Comparison of ENCODE assay signal across 8 mouse cellular contexts in the genomic region with DNA sequence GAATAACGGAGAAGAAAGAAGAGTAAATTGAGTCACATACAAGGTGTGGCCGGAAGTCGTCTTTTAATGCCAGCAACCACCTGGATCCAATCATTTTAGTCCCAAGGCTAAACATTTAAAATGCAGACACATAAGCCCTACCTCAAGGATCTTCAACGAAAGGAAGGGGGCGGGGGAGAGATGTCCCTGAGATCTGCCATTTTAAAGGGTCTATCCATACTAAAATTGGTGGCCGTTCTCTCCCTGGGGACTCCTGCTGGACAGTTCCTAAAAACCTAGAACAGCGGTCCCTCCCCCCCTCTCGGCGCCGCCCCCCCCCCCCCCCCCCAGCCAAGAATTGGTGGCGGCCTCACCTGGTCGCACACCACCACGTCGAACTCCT. TPM values are rescaled to one million over a fixed set of nuclear protein-coding genes. Genes with fewer than 3 reads are reported as not detected.
DNase-seq lines count a peak whose midpoint lies in the region; ATAC-seq lines count a peak whose summit lies in the region.

No protein-coding gene starts in this region.

- ATAC-seq in heart, embryonic 13.5 days (ENCODE audit: extremely low read depth, insufficient number of reproducible peaks, low FRiP score, low TSS enrichment): no peak
- no peak for ATAC-seq in heart, embryonic 15.5 days (replicated peaks; ENCODE audit: insufficient number of reproducible peaks, insufficient read depth, low FRiP score, low read depth)
- ATAC-seq in liver, embryonic 16.5 days (ENCODE audit: low read depth): no peak
- no peak for ATAC-seq in stomach, embryonic 16.5 days (ENCODE audit: insufficient read depth, low FRiP score)

- H3K9me3 ChIP-seq in heart, embryonic 13.5 days: no peaks in the 10 kb centered on the region
- H3K9me3 ChIP-seq in heart, embryonic 15.5 days (replicated peaks): no peaks in the 10 kb centered on the region
- H3K9me3 ChIP-seq in liver, embryonic 16.5 days (replicated peaks; ENCODE audit: control insufficient read depth, low read length): no peaks in the 10 kb centered on the region
- H3K9me3 ChIP-seq in stomach, embryonic 16.5 days (replicated peaks; ENCODE audit: control insufficient read depth, low read length): peaks cover 12% of the 10 kb centered on the region; the same call in 1 of the 2 replicates

- intact Hi-C loops in heart, postnatal 25 days (cut with DNase I): loop anchor here (10.0 kb wide), 1 partner anchor 119 kb away; a partner anchor contains a TSS

- no peak for DNase-seq in heart, postnatal 25 days (ENCODE audit: low spot score)
- DNase-seq in adipocyte (ENCODE audit: low spot score): peak; percentile 7
- DNase-seq in cerebellum, adult 18-20 months: no peak
- no peak for DNase-seq in urinary bladder, postnatal 14 days (ENCODE audit: low spot score)

- peak overlapping the region; percentile 91 for H3K4me2 ChIP-seq in heart, embryonic 13.5 days
- H3K4me2 ChIP-seq in heart, embryonic 15.5 days: peak overlapping the region; percentile 72
- H3K4me2 ChIP-seq in liver, embryonic 16.5 days (ENCODE audit: low read depth, low read length): peak overlapping the region; percentile 86
- H3K4me2 ChIP-seq in stomach, embryonic 16.5 days (ENCODE audit: low read depth, low read length): peak overlapping the region; percentile 85

- WGBS in heart, embryonic 13.5 days: 6% methylated on average over 8 of the region's 14 CpGs
- WGBS in heart, embryonic 15.5 days: 5% methylated on average over 12 of the region's 14 CpGs
- WGBS in liver, embryonic 16.5 days (ENCODE audit: insufficient replicate concordance): 3% methylated on average over 9 of the region's 14 CpGs
- WGBS in stomach, embryonic 16.5 days: under 1% methylated on average over 12 of the region's 14 CpGs

- H3K4me1 ChIP-seq in heart, embryonic 13.5 days: peaks cover 29% of the 10 kb centered on the region
- peaks cover 20% of the 10 kb centered on the region for H3K4me1 ChIP-seq in heart, embryonic 15.5 days (replicated peaks)
- H3K4me1 ChIP-seq in liver, embryonic 16.5 days (ENCODE audit: control insufficient read depth, low read depth, low read length): peaks cover 19% of the 10 kb centered on the region
- H3K4me1 ChIP-seq in stomach, embryonic 16.5 days (ENCODE audit: control insufficient read depth, insufficient read depth, low read length): peaks cover 19% of the 10 kb centered on the region

- H3K27me3 ChIP-seq in heart, embryonic 13.5 days (replicated peaks): no peaks in the 10 kb centered on the region
- no peaks in the 10 kb centered on the region for H3K27me3 ChIP-seq in heart, embryonic 15.5 days
- no peaks in the 10 kb centered on the region for H3K27me3 ChIP-seq in liver, embryonic 16.5 days (ENCODE audit: control insufficient read depth, insufficient read depth, low read depth, low read length)
- no peaks in the 10 kb centered on the region for H3K27me3 ChIP-seq in stomach, embryonic 16.5 days (ENCODE audit: control insufficient read depth, insufficient read depth, low read length)

- H3K36me3 ChIP-seq in heart, embryonic 13.5 days: peaks cover 65% of the 10 kb centered on the region
- H3K36me3 ChIP-seq in heart, embryonic 15.5 days: peaks cover 53% of the 10 kb centered on the region
- H3K36me3 ChIP-seq in liver, embryonic 16.5 days (ENCODE audit: control insufficient read depth, insufficient read depth): peaks cover 36% of the 10 kb centered on the region
- peaks cover 48% of the 10 kb centered on the region for H3K36me3 ChIP-seq in stomach, embryonic 16.5 days (ENCODE audit: control insufficient read depth, insufficient read depth, low read length)

- H3K4me3 ChIP-seq in heart, embryonic 13.5 days: peak overlapping the region; percentile 95
- peak overlapping the region; percentile 96 for H3K4me3 ChIP-seq in heart, embryonic 15.5 days
- H3K4me3 ChIP-seq in liver, embryonic 16.5 days (ENCODE audit: low read depth, low read length): peak overlapping the region; percentile 96
- H3K4me3 ChIP-seq in stomach, embryonic 16.5 days (replicated peaks; ENCODE audit: low read length): peak overlapping the region; percentile 97

- peak overlapping the region; percentile 98 for H3K27ac ChIP-seq in heart, embryonic 13.5 days (replicated peaks)
- peak overlapping the region; percentile 97 for H3K27ac ChIP-seq in heart, embryonic 15.5 days
- peak overlapping the region; percentile 94 for H3K27ac ChIP-seq in liver, embryonic 16.5 days (ENCODE audit: low read length)
- peak overlapping the region; percentile 98 for H3K27ac ChIP-seq in stomach, embryonic 16.5 days (ENCODE audit: low read length)

- peak overlapping the region; percentile 93 for H3K9ac ChIP-seq in heart, embryonic 13.5 days
- H3K9ac ChIP-seq in heart, embryonic 15.5 days: peak overlapping the region; percentile 89
- H3K9ac ChIP-seq in liver, embryonic 16.5 days (ENCODE audit: low read depth, low read length): peak overlapping the region; percentile 88
- peak overlapping the region; percentile 84 for H3K9ac ChIP-seq in stomach, embryonic 16.5 days (ENCODE audit: low read length)

RNA-seq across cellular contexts. Expression of a gene that starts 0.6 kb away (rescaled TPM):
- polyA plus RNA-seq in heart, embryonic 13.5 days (2015; fragmentation: Nextera tagmentation; extraction: Ambion mirVana): 27.5 and 27.8 TPM in 2 replicates
- total RNA-seq in heart, postnatal 25 days (2021): 1 to 10 TPM; 6.2 to 7.5 TPM
- polyA plus RNA-seq in heart, embryonic 15.5 days (2015; fragmentation: Nextera tagmentation; extraction: Ambion mirVana): 22.2 and 31.3 TPM in 2 replicates
- polyA plus RNA-seq in liver, embryonic 16.5 days (2015; fragmentation: Nextera tagmentation; extraction: Ambion mirVana): 13.2 and 14.2 TPM in 2 replicates
- 56.7 and 58.4 TPM in 2 replicates for polyA plus RNA-seq in stomach, embryonic 16.5 days (2015; fragmentation: Nextera tagmentation; extraction: Ambion mirVana)

RNA-seq across cellular contexts. Expression of a gene that starts 0.9 kb away (rescaled TPM):
- polyA plus RNA-seq in heart, embryonic 13.5 days (2015; fragmentation: Nextera tagmentation; extraction: Ambion mirVana): 174 TPM in 2 replicates
- total RNA-seq in heart, postnatal 25 days (2021): 10 to 100 TPM; 22.8 to 24.3 TPM
- 142 and 171 TPM in 2 replicates for polyA plus RNA-seq in heart, embryonic 15.5 days (2015; fragmentation: Nextera tagmentation; extraction: Ambion mirVana)
- polyA plus RNA-seq in liver, embryonic 16.5 days (2015; fragmentation: Nextera tagmentation; extraction: Ambion mirVana): 217 and 226 TPM in 2 replicates
- polyA plus RNA-seq in stomach, embryonic 16.5 days (2015; fragmentation: Nextera tagmentation; extraction: Ambion mirVana): 385 and 480 TPM in 2 replicates
